Mouse (Mus musculus): ENCODE measurements around the gene Bfsp1.

The Bfsp1 gene

DNA sequence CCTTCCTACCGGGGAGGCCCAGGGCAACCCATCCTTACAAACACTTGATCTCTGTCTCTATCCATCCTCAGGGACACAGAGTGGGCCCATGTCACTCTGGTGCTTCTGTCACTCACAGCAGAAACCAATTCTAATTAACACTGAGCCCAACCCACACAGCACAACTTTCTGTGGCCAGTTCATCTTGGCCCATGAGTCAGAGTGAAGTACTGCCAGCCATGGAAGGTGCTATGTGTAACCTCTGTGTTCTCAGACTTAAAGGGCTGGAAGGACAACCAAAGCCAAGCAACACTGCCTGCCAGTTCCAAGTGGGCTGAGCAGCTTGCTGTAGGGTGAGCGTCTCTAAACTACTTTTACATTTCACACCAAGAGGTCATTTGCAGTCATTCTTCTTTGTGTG is 3.8 kb downstream of the Bfsp1 start:
- DNase-seq (ENCODE audit: low spot score in 2 of 2): no peak

DNA sequence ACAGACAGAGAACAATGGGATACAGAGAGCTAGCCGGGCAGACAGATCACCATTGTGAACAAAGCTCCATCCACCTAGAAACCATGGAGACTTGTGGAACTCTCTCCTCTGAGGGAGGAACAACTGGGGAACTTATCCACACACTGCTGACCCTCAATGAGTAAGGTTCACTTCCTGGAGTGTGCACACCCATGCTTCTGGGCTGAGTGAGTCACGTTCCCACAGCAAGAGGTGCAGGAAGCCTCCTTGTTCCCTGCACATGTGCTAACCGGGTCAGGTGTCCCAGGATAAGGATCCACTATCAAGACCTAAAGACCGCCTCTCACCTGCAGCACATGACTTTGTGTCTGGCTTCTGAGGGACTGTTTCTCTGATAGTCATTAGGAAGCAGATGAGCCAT is 9.5 kb downstream of the Bfsp1 start:
- DNase-seq (ENCODE audit: low spot score in 2 of 2): no peak

DNA sequence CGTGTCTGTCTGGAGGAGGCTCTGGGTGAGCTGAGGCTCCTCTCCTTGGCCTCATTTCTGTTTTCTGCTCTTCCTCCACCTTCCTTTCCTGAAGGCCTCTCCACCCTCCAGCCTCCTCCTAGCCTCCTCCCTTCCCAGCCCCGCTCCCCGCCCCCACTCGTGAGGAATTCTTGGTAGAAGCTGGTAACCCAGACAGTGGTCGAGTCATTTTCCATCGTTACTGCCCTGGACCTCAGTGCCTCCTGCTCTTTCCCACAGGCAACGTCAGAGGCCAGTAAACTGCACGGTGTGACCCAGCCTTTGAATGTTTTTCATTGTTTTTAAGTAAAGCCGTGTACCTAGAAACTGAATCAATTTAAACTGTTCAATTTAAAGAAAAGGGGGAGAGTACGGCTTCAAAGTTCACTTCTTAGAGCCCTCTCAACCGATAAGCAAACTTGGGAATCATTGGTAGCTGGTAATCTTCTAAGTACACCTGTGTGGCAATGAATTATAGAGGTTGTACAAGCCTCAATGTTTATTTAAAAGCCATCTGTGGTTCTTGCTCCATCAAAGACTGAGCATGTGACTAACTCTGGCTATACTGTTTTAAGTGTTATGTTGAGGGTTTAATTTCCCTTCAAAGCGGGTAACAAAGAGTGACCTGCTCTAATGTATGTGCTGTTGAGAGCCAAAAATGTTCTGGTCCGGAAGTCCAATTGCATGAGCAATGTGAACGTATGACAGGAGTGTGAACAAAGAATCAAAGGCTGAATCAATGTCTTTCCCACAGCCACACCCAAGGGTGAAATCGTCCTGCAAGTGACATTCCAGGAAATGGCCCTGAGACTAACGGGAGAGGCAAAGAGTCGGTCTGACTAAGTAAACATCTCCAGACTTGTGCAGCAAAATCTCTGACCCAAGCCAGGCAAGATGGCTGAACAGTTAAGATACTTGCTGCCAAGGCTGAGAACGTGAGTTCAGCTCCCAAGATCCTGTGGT is 10.4 kb downstream of the Bfsp1 start:
- DNase-seq (ENCODE audit: low spot score in 2 of 2): no peak

DNA sequence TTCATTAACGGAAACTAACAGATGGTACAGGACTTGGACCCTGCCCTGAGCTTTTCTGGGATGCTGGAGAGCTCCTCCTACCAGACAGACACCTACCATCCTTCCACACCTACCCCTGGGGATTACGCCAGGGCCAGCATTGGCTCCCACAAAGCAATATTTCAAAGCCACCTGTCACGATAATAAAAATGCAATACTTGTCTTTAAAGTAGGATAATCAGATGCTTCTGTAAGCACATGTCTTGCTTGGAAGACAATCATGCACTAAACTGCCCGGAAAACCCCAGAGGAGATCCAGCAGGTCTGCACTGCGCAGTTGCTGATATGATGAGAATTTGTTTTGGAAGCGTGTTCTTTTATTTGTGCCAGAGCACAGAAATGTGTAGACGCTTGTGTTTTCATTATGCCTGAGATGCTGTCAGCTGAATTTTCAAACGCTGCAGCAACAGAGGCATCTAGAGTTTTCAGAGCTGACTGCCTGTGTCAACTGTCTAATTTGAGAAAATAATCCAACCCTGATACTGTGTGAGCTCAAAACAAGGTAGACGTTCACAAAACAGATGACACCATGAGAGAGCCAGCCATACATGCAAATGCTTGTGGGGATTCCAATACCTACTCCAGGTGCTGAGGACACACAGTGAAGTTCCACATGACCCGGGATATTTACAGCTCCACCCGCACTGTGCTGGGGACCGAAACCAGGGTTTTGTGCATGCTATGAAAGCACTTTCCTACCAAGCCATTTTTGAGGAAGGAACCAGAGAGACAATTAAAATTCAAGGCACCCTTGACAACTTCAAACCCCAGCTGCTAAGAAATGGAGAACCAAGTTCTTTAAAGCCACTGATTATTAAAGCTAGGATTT is 11.4 kb downstream of the Bfsp1 start:
- peak; percentile 15 to 23 for DNase-seq (ENCODE audit: low spot score in 2 of 2)

DNA sequence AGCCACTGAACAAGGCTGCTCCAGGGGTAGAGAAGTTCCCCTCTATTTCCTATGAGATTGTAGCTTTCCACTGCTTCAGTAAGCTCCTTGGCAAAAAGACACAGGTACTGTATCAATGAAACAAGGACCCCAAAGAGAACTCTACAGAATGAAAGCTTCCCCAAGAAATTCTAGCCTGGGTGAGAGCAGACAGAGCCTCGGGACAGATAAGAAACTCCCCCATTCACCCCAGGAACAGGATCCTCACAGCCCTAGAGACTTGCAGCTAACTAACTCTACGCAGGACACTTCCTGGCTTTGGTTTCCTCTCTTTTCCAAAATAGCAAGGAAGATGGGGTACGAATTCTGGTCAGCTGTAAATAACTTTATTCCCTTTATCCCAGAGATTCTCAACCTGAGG is 15.7 kb downstream of the Bfsp1 start:
- DNase-seq (ENCODE audit: low spot score in 2 of 2): no peak

DNA sequence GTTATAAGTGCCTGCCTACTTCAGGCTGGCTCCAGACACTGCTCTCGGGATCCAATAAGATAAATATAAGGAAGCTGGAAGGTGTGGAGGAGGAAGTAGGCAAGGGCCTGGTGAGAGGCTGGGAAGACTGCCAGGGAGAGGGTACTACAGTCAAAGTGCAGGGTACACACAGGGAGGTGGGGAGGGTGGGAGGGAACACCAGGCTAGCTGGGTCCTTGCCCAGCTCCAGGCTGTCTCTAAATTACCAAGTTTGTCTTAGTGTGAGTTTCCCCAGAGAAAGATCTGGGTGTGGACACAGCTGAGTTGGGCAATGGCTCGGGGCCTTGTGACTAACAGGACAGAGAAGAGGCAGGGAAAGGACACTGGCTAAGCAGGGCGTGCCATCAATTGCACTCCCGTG is 16.2 kb downstream of the Bfsp1 start:
- DNase-seq (ENCODE audit: low spot score in 2 of 2): no peak

DNA sequence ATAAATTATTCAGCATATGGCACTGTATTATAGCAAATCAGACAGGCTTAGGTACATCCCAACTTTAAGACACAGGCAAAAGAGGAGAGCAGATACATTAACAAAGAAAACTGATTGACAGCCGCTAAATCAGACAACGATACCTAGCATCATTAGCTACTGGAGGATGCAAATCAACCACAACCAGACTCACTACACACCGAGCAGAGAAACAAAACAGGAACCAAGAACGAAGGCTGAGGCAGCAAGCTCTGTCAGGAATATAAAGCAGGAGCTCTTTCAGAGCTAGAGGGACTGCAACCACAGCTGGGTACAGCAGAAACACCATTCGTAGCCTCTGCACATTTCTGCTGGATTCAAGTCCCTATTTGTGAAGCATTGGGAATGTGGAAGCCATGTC is 18.2 kb downstream of the Bfsp1 start:
- no peak for DNase-seq (ENCODE audit: low spot score in 2 of 2)

DNA sequence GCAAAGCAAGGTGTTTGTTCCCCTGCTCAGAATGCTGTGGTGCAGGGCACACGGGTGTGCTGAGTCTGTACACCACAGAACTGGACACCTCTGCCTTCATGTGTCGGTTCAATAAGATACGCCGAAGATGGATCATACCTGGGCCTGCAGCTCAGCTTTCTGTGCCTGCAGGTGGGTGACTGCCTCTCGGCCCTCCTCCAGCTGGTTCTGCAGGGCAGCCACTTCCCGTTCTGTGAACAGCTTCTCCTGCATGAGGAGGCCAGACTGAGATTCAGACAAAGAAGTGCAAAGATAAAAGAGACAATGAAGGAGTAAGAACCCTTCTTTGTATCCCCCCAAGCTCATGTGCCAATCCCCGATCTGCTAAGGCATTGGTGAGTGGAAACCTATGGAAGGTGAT is 21.4 kb downstream of the Bfsp1 start:
- DNase-seq (ENCODE audit: low spot score in 2 of 2): no peak

DNA sequence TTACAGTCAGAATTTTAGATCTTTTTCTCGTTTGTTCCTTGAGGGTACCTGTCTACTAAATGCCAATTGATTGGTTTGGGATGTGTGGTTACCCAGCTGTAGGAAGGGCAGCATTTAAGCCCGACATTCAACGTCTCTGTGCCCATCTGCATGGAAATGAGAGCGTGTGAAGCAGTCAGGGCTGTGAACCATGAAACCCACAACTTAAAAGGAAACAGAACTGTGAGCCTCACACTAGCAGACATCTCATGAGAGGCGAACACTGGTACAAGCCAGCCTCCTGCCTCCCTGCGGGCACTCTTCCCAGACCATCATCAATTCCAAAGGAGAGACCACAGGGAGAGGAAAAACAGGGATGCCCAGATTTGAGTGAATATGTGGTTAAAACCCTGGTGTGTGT is 22.1 kb downstream of the Bfsp1 start:
- no peak for DNase-seq (ENCODE audit: low spot score in 2 of 2)

DNA sequence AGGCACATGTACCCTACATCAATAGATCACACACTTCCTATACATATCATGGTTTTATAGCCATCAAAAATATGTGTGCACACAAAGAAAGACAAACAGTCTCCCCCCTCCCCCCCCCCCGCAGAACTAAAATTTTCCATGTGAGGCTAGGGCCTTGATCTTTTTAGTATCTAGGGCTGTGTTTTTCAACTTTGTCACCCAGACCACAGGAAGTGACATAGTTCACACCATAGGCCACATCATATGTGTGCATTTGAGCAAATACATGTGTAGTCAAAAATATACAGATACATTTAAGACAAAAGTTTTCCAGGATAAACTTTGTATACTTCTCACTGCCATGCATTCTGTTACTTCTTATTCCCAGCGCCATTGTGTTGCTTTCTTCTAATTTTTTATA is 23.5 kb downstream of the Bfsp1 start:
- DNase-seq (ENCODE audit: low spot score in 2 of 2): no peak

DNA sequence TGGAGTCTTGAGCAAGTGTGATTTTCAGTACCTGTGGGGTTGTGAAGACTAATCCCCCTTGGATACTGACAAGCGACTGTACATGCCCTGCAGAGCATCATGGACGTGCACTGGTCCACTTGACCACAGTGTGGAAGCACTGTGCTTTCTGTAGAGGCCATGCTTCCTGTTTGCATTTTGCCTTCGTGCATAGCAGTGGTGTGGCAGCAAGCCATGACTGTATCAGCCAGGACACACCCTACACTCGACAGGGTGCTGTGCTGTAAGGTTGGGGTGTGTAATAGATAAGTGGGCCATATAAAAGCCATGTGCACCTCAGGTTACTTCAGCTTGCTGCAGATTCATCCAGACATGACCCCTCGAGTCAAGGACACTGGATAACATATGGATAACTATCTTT is 24.3 kb downstream of the Bfsp1 start:
- DNase-seq (ENCODE audit: low spot score in 2 of 2): no peak

DNA sequence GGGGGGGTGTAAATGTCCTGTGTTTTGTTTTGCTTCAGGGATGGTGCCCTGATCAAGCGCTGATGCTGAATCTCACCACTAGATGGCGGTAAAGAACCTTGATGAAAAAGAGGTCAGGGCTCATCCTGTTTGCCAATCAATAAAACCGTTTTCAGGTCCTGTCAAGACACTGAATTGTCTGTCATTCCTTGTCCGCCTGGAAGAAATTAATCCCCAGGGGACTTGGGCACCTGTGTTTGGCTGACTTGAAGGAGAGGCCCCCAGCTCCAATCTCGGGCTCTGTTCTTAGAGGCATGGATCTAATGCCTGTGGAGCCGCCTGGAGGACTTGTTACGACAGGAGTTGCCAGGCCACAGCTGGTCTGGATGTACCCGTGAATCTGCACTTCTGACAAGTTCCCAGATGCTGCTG is 25.7 kb downstream of the Bfsp1 start:
- DNase-seq (ENCODE audit: low spot score in 2 of 2): peak; percentile 80 to 84

DNA sequence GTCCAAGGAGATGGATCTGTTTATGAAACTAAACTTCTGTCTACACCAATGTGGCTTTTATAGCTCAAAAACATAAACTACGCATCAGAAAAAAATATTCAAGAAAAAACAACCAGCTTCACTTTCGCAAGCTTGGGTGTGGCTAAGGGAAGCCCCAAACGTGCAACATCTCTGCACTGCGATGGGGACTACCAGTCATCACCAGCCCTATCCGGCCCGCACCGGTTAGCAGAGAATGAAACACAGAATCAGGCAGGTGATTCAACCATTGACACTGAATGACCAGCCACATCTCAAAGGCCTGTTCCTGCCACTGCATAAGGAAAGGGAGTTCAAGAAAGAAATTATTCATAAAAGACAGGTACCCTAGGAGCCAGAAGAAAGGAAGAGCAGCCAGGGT is 27.2 kb downstream of the Bfsp1 start:
- no peak for DNase-seq (ENCODE audit: low spot score in 2 of 2)

DNA sequence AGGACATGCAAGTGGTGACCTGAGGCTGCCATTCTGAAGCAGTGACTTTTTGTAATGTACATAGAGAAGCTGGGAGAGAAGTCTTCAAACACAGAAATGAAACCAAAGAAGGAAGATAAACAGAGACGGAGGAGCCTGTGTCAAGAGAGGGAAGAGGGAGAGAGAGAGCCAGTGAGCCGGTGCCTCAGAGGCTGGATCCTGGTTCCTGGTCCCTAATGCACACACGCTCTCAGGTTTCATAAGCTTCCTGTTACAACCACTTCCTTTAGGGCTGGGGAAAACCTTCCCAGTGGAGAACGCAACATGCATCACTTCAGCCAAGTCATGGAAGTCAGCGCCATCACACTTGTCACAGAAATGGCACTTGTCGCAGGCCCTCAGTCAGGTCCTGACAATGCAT is 28.9 kb downstream of the Bfsp1 start:
- DNase-seq (ENCODE audit: low spot score in 2 of 2): no peak

DNA sequence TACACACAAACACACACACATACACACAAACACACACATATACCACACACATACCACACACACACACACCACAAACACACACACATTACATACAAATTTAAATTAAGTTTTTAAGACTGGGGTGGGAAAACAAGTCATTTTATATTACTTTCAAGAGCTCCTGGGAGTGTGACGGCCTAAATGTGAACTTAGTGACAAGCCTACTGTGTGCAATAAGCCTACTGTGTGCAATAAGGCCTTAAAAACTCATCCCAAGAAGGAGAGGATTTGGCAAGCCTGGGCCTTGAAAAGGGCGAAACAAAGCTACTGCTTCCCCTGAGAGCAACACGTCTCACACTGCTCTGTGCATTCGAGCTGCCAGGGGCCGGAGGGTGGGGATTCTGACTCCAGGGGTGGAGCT is 30.3 kb downstream of the Bfsp1 start:
- no peak for DNase-seq (ENCODE audit: low spot score in 2 of 2)

DNA sequence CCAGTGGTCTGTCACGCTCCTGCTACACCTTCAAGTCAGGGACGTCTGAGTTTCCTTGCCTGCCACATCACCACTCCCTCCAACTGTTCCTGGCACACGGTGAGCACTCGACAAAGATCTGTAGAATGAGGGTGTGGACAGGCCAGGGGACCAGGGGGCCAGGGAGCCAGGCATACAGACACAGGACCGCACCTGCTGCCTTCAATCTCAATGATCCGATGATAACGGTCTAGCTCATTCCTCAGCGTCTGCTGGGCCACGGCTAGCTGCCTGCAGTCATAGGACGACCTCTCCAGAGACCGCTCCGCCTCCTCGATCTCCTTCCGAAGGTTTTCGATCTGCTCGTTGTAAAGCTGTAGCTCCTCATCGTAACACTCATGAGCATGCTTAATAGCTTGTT is 31.3 kb downstream of the Bfsp1 start:
- DNase-seq (ENCODE audit: low spot score in 2 of 2): no peak

DNA sequence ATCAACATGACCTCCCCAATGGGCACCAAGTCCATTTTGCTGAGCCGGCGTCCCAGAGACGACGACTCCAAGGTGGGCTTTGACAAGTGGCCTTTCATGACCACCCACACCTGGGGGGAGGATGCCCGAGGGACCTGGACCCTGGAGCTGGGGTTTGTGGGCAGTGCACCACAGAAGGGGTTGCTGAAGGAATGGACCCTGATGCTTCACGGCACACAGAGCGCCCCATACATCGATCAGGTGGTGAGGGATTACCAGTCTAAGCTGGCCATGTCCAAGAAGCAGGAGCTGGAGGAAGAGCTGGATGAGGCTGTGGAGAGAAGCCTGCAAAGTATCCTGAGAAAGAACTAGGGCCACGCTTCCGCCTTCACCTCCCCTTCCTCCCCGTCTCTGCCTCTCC is 49.5 kb downstream of the Bfsp1 start:
- no peak for DNase-seq (ENCODE audit: low spot score in 2 of 2)

DNA sequence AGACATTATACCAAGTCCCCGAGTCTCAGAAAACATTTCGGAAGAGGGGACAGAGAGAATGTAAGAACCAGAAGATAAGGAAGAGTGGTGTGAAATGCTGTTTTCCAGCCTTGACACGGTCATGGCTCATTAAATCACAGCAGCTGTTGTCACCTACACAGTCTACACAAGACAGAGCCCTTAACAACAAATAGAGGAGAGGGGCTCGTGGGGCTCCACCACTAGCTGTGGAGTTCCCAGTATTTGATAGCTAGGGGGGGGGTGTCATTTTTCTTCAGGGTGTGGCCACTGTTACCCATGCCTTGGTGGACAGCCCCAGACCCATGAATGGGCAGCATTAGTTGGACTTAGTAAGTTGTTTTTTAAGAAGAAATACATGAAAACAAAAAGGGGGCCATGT is 50.7 kb downstream of the Bfsp1 start:
- DNase-seq (ENCODE audit: low spot score in 2 of 2): no peak

DNA sequence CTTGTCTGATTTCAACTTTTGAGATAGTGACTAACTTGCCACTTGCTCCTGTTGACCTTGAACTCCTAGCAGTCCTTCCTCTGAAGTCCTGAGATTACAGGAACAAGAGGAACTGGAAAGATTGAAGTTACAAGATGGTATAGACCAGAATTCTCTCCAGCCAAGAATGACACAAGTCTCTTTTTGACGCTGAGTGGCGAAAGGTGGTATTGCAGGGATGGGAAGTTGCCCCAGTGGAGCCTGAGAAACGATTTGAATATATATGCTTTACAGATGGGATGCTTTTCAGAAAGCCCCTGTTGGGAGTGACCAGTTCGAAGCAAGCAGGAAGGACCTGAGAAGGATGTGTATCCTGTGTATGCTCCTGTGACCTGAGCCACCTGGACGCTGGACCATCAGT is 54.2 kb downstream of the Bfsp1 start:
- peak; percentile 38 to 41 for DNase-seq (ENCODE audit: low spot score in 2 of 2)

DNA sequence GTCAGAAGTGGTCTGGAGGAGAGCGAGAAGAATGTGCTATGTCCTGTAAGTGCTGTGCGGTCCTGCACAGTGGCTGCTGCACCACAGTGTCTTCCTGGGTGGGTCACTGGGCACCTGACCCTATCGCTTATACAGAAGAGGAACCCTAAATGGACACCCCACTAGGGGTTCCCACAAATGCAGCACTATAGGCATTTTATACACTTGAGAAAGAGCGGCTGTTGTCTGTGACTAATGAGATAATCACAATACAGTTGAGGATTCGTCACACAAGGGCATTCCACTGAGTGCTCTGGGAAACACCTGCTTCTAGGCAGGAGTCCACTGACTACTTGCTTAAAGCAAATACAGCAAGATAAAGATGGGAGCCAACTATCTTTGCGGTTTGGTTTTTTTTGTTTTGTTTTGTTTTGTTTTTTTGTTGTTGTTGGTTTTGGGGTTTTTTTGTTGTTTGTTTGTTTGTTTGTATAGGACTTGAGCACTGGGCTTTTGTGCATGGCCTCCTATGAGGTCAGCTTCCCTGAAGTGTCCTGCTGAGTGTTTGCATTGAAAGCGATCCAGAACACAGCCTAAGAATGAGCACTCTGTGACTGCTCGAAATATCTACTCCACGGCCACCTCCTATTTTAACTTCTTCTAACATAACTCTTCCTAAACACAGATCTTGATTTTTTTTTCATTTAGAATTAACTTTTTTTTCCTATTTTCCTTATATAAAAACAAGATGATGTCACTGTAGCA is 55.9 kb downstream of the Bfsp1 start:
- no peak for DNase-seq (ENCODE audit: low spot score in 2 of 2)

DNA sequence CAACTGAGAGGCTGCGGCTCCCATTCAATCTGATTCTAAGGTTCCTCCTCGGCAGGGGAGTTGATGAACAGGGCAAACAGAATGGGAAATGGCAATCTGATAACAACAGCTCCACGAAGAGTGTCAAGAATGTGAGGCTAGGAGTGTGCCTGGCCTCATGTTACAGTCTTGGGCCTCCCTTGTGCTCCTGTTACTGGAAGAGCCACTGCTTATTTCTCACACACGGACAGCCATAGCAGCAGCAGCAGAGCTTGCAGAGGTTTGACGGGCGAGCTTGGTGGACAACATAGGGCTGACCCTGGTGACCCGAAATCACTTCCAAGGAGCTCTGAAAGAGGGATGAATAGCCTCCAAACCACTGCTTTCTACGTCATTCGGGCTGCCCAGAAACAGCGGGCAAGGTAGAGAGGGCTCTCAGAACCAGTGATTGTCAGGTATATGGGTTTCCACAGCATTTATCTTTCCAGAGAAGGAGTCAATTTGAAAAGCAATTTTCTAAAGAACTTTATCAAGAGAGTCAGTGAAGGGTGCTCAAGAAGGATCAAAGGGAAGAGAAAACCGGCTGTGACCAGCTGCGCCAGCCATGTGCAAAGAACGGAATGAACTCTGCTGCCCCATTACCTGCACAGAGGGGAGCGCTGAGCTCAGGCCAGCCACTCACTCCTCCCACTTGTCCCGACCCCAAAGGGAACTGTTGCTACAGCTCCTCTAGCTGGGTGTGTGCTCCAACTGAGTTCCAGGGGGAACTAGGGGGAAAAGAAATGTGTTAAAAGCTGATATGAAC is 56.6 kb downstream of the Bfsp1 start:
- no peak for DNase-seq (ENCODE audit: low spot score in 2 of 2)
